Mouse (Mus musculus): ENCODE results near the gene Ipo9.

DNA sequence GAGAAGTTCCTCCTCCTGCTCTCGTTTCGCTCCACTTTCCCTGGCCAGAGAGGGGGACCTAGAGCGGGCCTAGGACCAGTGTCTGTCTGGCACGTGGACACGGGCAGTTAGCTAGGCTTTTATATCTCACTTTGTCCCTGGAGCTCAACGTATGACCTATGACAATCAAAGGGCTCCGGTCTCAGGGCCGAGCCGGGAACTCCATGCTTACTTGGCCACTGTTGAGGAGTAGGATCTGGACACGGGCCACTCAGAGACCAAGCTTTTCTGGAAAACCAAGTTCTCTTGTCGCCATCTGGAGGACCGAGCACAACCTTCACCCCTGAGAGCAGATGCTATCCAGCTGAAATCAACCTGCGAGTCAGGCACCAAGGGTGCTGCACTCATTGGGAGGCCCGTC lies 61.3 kb downstream of the Ipo9 start:
- TF ChIP-seq CTCF (IDR thresholded peaks at IDR 0.05; ENCODE audit: borderline replicate concordance, insufficient read depth, low read length) (peak; percentile 44; the same call in 1 of the 2 replicates), POLR2A (IDR thresholded peaks at IDR 0.05; ENCODE audit: low read depth, low read length) (peak; percentile 34)

All from embryonic fibroblast, embryonic 13.5 days (primary cell).